Mouse (Mus musculus) B cell, adult 2 months (primary cell): Measurements from ENCODE around the gene Ly9.

Source experiments
- DNase-seq, 2 experiments: peaks; one replicate each; pipeline ENCODE4 v3.0.0; 2022

Ly9 gene

DNA sequence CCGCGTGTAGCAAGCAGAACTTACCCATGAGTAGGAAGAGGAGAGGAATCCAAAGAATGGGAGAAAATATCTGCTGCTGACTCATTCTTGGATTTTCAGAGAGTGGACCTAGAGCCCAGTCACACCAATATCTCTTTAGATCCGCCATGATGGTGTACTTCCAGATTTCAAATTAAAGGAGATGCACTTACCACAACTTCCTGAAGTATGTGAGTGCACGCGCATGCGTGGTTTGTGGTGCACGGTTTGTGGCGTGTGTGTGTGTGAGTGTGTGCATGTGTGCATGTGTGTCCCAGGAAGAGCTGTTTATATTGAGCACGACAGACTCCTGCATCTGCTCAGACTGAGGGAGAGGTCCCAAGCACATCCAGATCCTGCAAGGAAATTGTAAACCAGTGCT, at the start of gene Ly9:
Ly9 (minus strand) TSS at position 235 of the 400 bp plus-strand sequence.
- DNase-seq = peak; percentile 72 to 73

DNA sequence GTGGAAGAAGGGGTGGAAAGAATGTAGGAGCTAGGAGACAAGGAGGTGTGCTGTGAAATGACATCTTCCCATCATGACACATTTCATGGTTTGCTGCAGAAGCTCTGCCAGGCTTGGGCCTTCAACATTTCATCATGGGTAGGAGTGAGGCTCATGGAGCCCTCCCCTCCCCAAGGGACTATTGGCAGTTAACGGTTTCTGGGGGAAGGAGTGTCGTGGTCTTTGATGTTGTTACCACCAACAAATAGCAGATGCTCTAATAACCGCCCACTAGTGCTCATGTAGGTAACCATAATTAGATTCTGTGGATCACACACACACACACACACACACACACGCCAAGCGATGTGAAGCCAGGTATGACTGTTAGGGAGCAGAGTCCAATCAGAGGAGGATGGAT, 45.5 kb upstream of the Ly9 start, which contains the start of gene Slamf7:
Slamf7 (minus strand) TSS at position 302 of the 400 bp plus-strand sequence.
- no peak for DNase-seq

DNA sequence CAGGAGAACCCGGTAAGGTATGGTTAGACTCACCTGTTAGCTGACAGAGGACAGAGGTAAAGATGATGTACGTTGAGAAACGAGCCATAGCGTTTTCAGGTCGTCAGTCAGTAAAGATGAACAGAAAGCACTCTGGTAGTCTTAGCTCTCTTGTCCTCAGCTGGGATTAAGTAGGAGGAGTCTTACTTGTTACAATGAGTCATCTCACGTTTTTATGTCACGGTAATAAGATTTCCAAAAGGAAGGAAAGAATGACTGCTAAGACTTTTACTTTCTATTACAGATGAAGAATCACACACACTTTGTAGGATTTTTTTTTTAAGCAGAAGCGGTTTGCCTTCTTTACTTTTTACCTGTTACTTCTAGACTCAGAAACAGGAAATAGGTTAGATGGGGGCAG, 41.6 kb upstream of the Ly9 start:
- DNase-seq = peak in 1 of 2 experiments; percentile 47

DNA sequence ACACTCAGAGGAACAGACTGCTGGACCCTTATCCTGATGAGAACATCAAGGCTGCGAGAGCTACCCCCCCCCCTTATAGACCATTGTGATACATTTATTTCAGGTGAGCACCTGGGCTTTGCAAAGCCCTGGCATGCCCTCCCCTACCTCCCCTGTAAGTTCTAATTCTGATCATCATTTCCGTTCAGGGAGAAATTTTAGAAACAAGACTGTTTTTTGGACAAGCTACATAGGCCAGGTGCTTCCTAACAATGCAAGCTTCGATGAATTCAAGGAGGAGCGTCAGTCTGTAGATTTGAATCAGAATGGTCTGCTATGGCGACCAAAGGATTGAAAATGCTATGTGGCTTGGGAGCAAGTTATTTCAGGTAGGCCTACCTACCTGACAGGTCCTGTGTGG, 40.5 kb upstream of the Ly9 start:
- peak; percentile 33 to 37 for DNase-seq

- peak; percentile 35 to 37 for DNase-seq
Observed at GRCm38 (mm10) chr1:171646429-171646940, 39.3 kb upstream of the Ly9 start.

GRCm38 (mm10) chr1:171643612-171644011, 36.4 kb upstream of the Ly9 start:
- DNase-seq = peak in 1 of 2 experiments; percentile 31

- no peak for DNase-seq
Observed at GRCm38 (mm10) chr1:171640796-171641195, 33.6 kb upstream of the Ly9 start.

- no peak for DNase-seq
Observed at GRCm38 (mm10) chr1:171638686-171639085, 31.5 kb upstream of the Ly9 start.

GRCm38 (mm10) chr1:171637101-171637500, 29.9 kb upstream of the Ly9 start:
- DNase-seq = no peak

- DNase-seq = no peak
Observed at GRCm38 (mm10) chr1:171635696-171636095, 28.5 kb upstream of the Ly9 start.

GRCm38 (mm10) chr1:171631447-171631846, 24.2 kb upstream of the Ly9 start:
- peak in 1 of 2 experiments; percentile 18 for DNase-seq

- no peak for DNase-seq
Observed at GRCm38 (mm10) chr1:171630912-171631311, 23.7 kb upstream of the Ly9 start.

DNA sequence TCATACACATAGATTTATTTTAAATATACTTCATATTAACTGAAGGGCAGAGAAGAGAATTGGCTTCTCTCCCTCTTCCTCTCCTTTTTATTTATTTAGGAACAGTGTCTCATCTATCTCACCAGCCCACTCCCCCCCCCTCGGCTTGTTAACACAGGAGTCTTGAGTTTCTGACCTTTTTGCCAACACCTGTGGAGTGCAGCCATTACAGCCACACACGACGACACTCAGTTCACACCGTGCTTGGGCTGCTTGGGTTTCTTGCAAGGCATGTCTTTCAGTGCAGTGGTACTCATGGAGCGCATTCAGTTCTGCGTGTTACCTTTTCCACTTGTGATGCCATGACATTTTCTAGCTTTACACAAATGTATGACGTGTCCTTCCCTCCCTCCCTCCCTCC, 22.8 kb upstream of the Ly9 start:
- DNase-seq = no peak

DNA sequence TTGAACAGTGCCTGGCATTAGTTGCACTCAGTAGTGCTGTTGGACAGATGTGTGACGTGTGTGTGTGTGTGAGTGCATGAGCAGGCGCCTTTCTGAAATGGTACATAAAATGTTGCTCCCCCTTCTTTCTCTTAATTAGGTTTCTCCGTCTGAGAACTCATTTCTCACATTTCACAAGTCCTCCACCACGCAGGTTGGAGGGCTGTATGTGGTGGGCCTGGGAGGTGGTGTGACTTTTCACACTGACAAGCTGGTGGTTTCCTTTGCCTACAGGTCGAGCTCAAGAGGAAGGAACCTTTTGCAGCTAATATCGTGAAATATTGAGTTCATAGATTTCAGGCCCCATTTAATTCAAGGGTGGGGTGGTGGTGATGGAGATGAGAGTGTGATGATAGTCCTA, 22.0 kb upstream of the Ly9 start:
- no peak for DNase-seq

- no peak for DNase-seq
Observed at GRCm38 (mm10) chr1:171627801-171628200, 20.6 kb upstream of the Ly9 start.

GRCm38 (mm10) chr1:171620091-171620490, 12.9 kb upstream of the Ly9 start:
- DNase-seq = no peak

GRCm38 (mm10) chr1:171619645-171620044, 12.4 kb upstream of the Ly9 start:
- DNase-seq = no peak

- DNase-seq = peak; percentile 70 to 75
Observed at GRCm38 (mm10) chr1:171619001-171619400, 11.8 kb upstream of the Ly9 start.

DNA sequence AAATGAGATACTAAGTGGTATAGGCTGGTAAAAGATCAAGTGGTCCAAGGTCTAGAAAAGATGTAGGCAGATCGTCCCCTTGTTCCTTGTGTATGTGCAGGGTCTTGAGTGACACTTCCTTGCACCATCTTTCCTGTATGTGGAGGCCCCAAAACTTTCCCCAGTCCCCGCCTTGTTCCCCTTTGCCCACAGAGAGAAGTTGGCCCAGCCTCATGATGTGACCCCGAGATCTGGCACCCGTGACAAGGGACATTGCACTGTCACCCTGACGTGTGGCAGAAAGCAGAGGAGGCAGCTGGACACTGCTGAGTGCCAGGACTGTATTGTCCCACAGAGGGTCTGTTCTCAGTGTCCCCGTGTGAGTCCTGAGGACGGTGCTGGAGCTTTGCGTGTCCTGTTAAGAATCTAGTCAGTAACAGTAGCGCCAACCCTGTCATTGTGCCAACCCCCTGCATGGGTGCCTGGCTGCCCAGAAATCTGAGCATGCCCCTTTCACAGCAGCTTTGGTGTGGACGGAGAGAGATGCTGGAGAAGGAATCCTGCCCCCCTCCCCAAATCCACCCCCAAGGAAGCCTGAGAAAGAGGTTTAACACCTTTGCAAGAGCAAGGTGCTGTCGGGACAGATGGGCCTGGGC, 9.8 kb upstream of the Ly9 start:
- DNase-seq = peak; percentile 40

DNA sequence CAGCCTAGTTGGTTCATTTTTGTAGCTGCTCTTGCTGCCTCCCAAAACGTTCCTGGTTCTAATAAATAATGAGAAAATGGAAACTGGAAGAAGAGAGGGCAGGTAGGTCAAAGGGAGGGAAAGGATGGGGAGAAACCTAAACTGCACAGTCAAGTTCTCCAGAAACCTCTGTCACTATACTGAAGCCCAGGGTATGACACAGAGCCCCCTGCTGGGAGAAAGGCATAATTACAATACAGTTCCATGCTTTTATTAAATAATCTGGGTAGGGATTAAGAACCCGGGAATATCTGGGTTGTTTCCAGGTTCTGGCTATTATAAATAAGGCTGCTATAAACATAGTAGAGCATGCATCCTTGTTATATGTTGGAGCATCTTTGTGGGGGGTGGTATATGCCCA, 6.8 kb upstream of the Ly9 start:
- DNase-seq = peak; percentile 62 to 63

DNA sequence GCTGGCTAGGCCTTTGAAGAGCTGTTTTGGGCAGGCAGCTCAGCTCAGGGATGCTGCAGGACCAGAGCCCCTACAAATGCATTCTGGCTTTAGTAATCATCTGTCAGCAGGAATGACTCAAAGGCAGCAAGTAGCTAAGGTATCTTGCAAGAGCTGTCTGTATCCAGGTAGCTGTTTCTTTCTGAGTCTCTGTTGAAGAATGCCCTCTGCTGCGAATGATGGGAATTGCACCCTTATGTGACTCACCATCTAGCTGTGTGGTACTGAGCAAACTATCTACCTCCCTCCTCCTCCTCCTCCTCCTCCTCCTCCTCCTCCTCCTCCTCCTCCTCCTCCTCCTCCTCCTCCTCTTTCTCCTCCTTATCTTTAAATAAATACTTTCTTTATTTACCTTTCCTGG, 3.6 kb upstream of the Ly9 start:
- DNase-seq = peak; percentile 57 to 61

- peak; percentile 65 for DNase-seq
Observed at GRCm38 (mm10) chr1:171610026-171610425, 2.8 kb upstream of the Ly9 start.

DNA sequence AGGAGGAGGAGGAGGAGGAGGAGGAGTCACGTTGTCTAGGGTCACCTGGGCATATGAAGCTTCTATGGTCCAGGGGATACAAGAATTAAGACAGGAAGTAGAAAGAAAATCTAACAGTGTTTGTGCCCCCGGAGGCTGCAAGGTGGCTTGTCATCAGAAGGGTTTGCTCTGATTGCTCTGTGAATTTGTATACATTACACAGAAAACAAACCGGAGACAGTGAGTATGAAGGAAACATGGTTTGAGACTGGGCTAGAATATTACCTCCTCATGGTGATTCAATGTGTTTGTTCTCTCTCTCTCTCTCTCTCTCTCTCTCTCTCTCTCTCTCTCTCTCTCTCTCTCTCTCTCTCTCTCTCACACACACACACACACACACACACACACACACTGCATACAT, 554 bp downstream of the Ly9 start:
- DNase-seq = peak; percentile 25 to 26

DNA sequence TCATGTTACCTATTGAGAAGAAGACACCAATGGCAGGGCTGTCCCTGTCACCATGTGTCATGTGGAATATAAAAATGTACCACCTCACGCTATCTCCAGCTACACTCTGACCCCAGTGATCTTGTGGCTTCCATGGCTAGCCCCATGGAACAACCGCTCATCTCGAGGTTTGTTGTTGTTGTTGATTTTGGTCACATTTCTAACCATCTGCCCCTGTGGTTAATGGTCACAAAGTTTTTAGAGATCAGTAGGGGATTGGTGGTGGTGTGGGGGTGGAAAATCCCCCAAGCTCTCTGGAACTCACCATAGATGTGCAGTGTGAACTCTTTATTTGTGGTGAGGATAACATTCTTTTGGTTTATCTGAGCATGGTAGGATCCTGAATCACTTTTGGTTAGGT, 2.5 kb downstream of the Ly9 start:
- no peak for DNase-seq

DNA sequence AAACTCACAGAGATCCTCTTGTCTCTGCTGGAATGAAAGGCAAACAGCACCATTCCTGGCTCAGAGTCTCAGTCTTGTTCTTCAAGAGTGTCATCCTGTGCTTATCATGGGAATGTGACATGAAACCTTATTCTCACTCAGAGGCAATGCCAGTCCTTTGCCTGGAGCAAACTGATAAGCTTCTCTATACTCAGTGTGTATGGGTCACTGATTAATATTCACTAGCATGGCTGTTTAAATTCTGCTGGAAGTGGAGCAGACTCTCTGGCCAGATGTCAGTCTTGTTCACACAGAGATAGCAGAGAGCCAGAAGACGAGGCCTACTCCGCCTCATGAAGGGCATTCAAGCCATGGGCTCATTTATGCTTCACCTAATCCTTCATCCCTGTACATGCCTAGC, 22.6 kb downstream of the Ly9 start:
- no peak for DNase-seq
